Comparison of ENCODE assay signal across 7 mouse cellular contexts in genomic region chr11:59201216-59202002, GRCm38 (mm10). TPM values are rescaled to one million over a fixed set of nuclear protein-coding genes. Genes with fewer than 3 reads are reported as not detected.
DNase-seq lines count a peak whose midpoint lies in the region; ATAC-seq lines count a peak whose summit lies in the region.

No protein-coding gene starts in this region.

- no peak overlapping the region for H3K27ac ChIP-seq in neural tube, embryonic 11.5 days (ENCODE audit: low read depth, low read length)
- peak overlapping the region; percentile 81 for H3K27ac ChIP-seq in liver, embryonic 11.5 days (ENCODE audit: low read depth, low read length)
- peak overlapping the region; percentile 84 for H3K27ac ChIP-seq in stomach, embryonic 16.5 days (ENCODE audit: low read length)

- no peaks in the 10 kb centered on the region for H3K27me3 ChIP-seq in neural tube, embryonic 11.5 days (ENCODE audit: control insufficient read depth, insufficient read depth, low read length)
- no peaks in the 10 kb centered on the region for H3K27me3 ChIP-seq in liver, embryonic 11.5 days (replicated peaks; ENCODE audit: control insufficient read depth, insufficient read depth, low read length)
- H3K27me3 ChIP-seq in stomach, embryonic 16.5 days (ENCODE audit: control insufficient read depth, insufficient read depth, low read length): no peaks in the 10 kb centered on the region

- no peak for DNase-seq in neural tube, embryonic 11.5 days (ENCODE audit: low spot score)
- DNase-seq in neural tube, embryonic 10.5 days (ENCODE audit: extremely low spot score, low spot score): no peak
- DNase-seq in liver, embryonic 11.5 days (ENCODE audit: low spot score): no peak
- no peak for DNase-seq in layer of hippocampus, adult 8-10 months (ENCODE audit: low spot score in 2 of 2)
- no peak for DNase-seq in layer of hippocampus, postnatal 10 days (ENCODE audit: low spot score in 2 of 2)

- peak overlapping the region; percentile 82 for H3K4me3 ChIP-seq in neural tube, embryonic 11.5 days (ENCODE audit: low read depth, low read length)
- H3K4me3 ChIP-seq in liver, embryonic 11.5 days (ENCODE audit: low read depth, low read length): peak overlapping the region; percentile 83
- H3K4me3 ChIP-seq in stomach, embryonic 16.5 days (replicated peaks; ENCODE audit: low read length): peak overlapping the region; percentile 90

- peaks cover 2% of the 10 kb centered on the region; the same call in 1 of the 2 replicates for H3K36me3 ChIP-seq in neural tube, embryonic 11.5 days (ENCODE audit: control insufficient read depth, insufficient read depth, low read length)
- H3K36me3 ChIP-seq in liver, embryonic 11.5 days (ENCODE audit: control insufficient read depth, insufficient read depth, low read length): peaks cover 18% of the 10 kb centered on the region; the same call in 1 of the 2 replicates
- 0 out of 2 replicates have a peak, but pooled peaks cover 3% of the 10 kb centered on the region for H3K36me3 ChIP-seq in stomach, embryonic 16.5 days (ENCODE audit: control insufficient read depth, insufficient read depth, low read length)

- ATAC-seq in neural tube, embryonic 11.5 days (ENCODE audit: insufficient read depth, low FRiP score, low TSS enrichment): no peak
- peak; percentile 25 for ATAC-seq in erythroblast, adult 5-6 weeks (replicated peaks; ENCODE audit: low FRiP score, poor library complexity, severe bottlenecking)
- peak; percentile 5; the same call in 1 of the 2 replicates for ATAC-seq in liver, embryonic 11.5 days (replicated peaks; ENCODE audit: low FRiP score)
- no peak for ATAC-seq in stomach, embryonic 16.5 days (ENCODE audit: insufficient read depth, low FRiP score)

- H3K4me1 ChIP-seq in neural tube, embryonic 11.5 days (ENCODE audit: control insufficient read depth, insufficient read depth, low read length): peaks cover 12% of the 10 kb centered on the region
- H3K4me1 ChIP-seq in liver, embryonic 11.5 days (replicated peaks; ENCODE audit: control insufficient read depth, insufficient read depth, low read length): peaks cover 8% of the 10 kb centered on the region
- peaks cover 12% of the 10 kb centered on the region for H3K4me1 ChIP-seq in stomach, embryonic 16.5 days (ENCODE audit: control insufficient read depth, insufficient read depth, low read length)

- peak overlapping the region; percentile 73 for H3K9ac ChIP-seq in neural tube, embryonic 11.5 days (ENCODE audit: low read length)
- peak overlapping the region; percentile 80 for H3K9ac ChIP-seq in liver, embryonic 11.5 days (ENCODE audit: low read depth, low read length)
- H3K9ac ChIP-seq in stomach, embryonic 16.5 days (ENCODE audit: low read length): peak overlapping the region; percentile 91

- no peaks in the 10 kb centered on the region for H3K9me3 ChIP-seq in neural tube, embryonic 11.5 days (ENCODE audit: control insufficient read depth, low read length)
- no peaks in the 10 kb centered on the region for H3K9me3 ChIP-seq in liver, embryonic 11.5 days (ENCODE audit: control insufficient read depth, low read length)
- no peaks in the 10 kb centered on the region for H3K9me3 ChIP-seq in stomach, embryonic 16.5 days (replicated peaks; ENCODE audit: control insufficient read depth, low read length)

- WGBS in neural tube, embryonic 11.5 days: 36% methylated on average over 16 of the region's 16 CpGs
- WGBS in liver, embryonic 11.5 days: 21% methylated on average over 16 of the region's 16 CpGs
- WGBS in stomach, embryonic 16.5 days: 22% methylated on average over 16 of the region's 16 CpGs

- peak overlapping the region; percentile 77 for H3K4me2 ChIP-seq in neural tube, embryonic 11.5 days (ENCODE audit: low read depth)
- peak overlapping the region; percentile 91 for H3K4me2 ChIP-seq in liver, embryonic 11.5 days
- peak overlapping the region; percentile 84 for H3K4me2 ChIP-seq in stomach, embryonic 16.5 days (ENCODE audit: low read depth, low read length)

RNA-seq across cellular contexts. Expression of gene Mrpl55, which starts 0.9 kb away (rescaled TPM):
- 91.6 and 99.3 TPM in 2 replicates for polyA plus RNA-seq in neural tube, embryonic 11.5 days (2014; fragmentation: Nextera tagmentation; extraction: Ambion mirVana)
- 5.4 and 11.3 TPM in 2 replicates for total RNA-seq in erythroblast, adult 5-6 weeks (2015; ENCODE audit: low replicate concordance)
- total RNA-seq in erythroblast, adult 5-6 weeks (2017; ENCODE audit: low replicate concordance): 10.1 and 14.1 TPM in 2 replicates
- polyA plus RNA-seq in liver, embryonic 11.5 days (2014; fragmentation: Nextera tagmentation; extraction: Ambion mirVana): 104 and 106 TPM in 2 replicates
- 75.5 and 78.9 TPM in 2 replicates for polyA plus RNA-seq in stomach, embryonic 16.5 days (2015; fragmentation: Nextera tagmentation; extraction: Ambion mirVana)
- total RNA-seq in layer of hippocampus, adult 8-10 months (2022): 10 to 100 TPM; 31.2 to 40.8 (median 36.1) TPM
- 10 to 100 TPM; 39.6 to 40.9 TPM for total RNA-seq in layer of hippocampus, postnatal 10 days (2021)

RNA-seq across cellular contexts. Expression of gene 2310033P09Rik, which starts 6.7 kb away (rescaled TPM):
- polyA plus RNA-seq in neural tube, embryonic 11.5 days (2014; fragmentation: Nextera tagmentation; extraction: Ambion mirVana): 31.0 and 33.1 TPM in 2 replicates
- total RNA-seq in erythroblast, adult 5-6 weeks (2015; ENCODE audit: low replicate concordance): 0.77 and 6.9 TPM in 2 replicates
- 4.4 and 8.2 TPM in 2 replicates for total RNA-seq in erythroblast, adult 5-6 weeks (2017; ENCODE audit: low replicate concordance)
- polyA plus RNA-seq in liver, embryonic 11.5 days (2014; fragmentation: Nextera tagmentation; extraction: Ambion mirVana): 38.4 and 41.3 TPM in 2 replicates
- polyA plus RNA-seq in stomach, embryonic 16.5 days (2015; fragmentation: Nextera tagmentation; extraction: Ambion mirVana): 22.5 and 24.9 TPM in 2 replicates
- 10 to 100 TPM; 18.9 to 24.8 (median 22.0) TPM for total RNA-seq in layer of hippocampus, adult 8-10 months (2022)
- 10 to 100 TPM; 24.7 to 25.5 TPM for total RNA-seq in layer of hippocampus, postnatal 10 days (2021)

RNA-seq across cellular contexts. Expression of gene Guk1, which starts 9.4 kb away (rescaled TPM):
- 101 and 112 TPM in 2 replicates for polyA plus RNA-seq in neural tube, embryonic 11.5 days (2014; fragmentation: Nextera tagmentation; extraction: Ambion mirVana)
- 13.8 and 20.4 TPM in 2 replicates for total RNA-seq in erythroblast, adult 5-6 weeks (2015; ENCODE audit: low replicate concordance)
- total RNA-seq in erythroblast, adult 5-6 weeks (2017; ENCODE audit: low replicate concordance): 4.5 and 8.2 TPM in 2 replicates
- 131 and 134 TPM in 2 replicates for polyA plus RNA-seq in liver, embryonic 11.5 days (2014; fragmentation: Nextera tagmentation; extraction: Ambion mirVana)
- polyA plus RNA-seq in stomach, embryonic 16.5 days (2015; fragmentation: Nextera tagmentation; extraction: Ambion mirVana): 128 and 129 TPM in 2 replicates
- total RNA-seq in layer of hippocampus, adult 8-10 months (2022): 100 to 1,000 TPM; 135 to 149 (median 141) TPM
- 100 to 1,000 TPM; 123 to 125 TPM for total RNA-seq in layer of hippocampus, postnatal 10 days (2021)

RNA-seq across cellular contexts. Expression of gene Gjc2, which starts 18.4 kb away (rescaled TPM):
- polyA plus RNA-seq in neural tube, embryonic 11.5 days (2014; fragmentation: Nextera tagmentation; extraction: Ambion mirVana): 0.28 TPM in 1 of 2 replicates, not detected in the other
- total RNA-seq in erythroblast, adult 5-6 weeks (2015; ENCODE audit: low replicate concordance): not detected in 2 replicates
- not detected in 2 replicates for total RNA-seq in erythroblast, adult 5-6 weeks (2017; ENCODE audit: low replicate concordance)
- polyA plus RNA-seq in liver, embryonic 11.5 days (2014; fragmentation: Nextera tagmentation; extraction: Ambion mirVana): 0.07 TPM in 1 of 2 replicates, not detected in the other
- polyA plus RNA-seq in stomach, embryonic 16.5 days (2015; fragmentation: Nextera tagmentation; extraction: Ambion mirVana): 0.62 and 0.64 TPM in 2 replicates
- 10 to 100 TPM; 11.8 to 15.9 (median 12.5) TPM for total RNA-seq in layer of hippocampus, adult 8-10 months (2022)
- total RNA-seq in layer of hippocampus, postnatal 10 days (2021): 1 to 10 TPM; 1.8 to 2.8 TPM

RNA-seq across cellular contexts. Expression of gene Arf1, which starts 26.7 kb away (rescaled TPM):
- polyA plus RNA-seq in neural tube, embryonic 11.5 days (2014; fragmentation: Nextera tagmentation; extraction: Ambion mirVana): 656 and 670 TPM in 2 replicates
- total RNA-seq in erythroblast, adult 5-6 weeks (2015; ENCODE audit: low replicate concordance): 111 and 132 TPM in 2 replicates
- 93.9 and 107 TPM in 2 replicates for total RNA-seq in erythroblast, adult 5-6 weeks (2017; ENCODE audit: low replicate concordance)
- 505 and 548 TPM in 2 replicates for polyA plus RNA-seq in liver, embryonic 11.5 days (2014; fragmentation: Nextera tagmentation; extraction: Ambion mirVana)
- 717 and 769 TPM in 2 replicates for polyA plus RNA-seq in stomach, embryonic 16.5 days (2015; fragmentation: Nextera tagmentation; extraction: Ambion mirVana)
- 100 to 1,000 TPM; 479 to 502 (median 488) TPM for total RNA-seq in layer of hippocampus, adult 8-10 months (2022)
- total RNA-seq in layer of hippocampus, postnatal 10 days (2021): 100 to 1,000 TPM; 445 to 470 TPM

Comparison
In these comparisons a context has a peak if more than half of its experiments do, and no peak if none do; other contexts are left out.
1. ATAC-seq: peak in erythroblast, adult 5-6 weeks (single experiment) and liver, embryonic 11.5 days (single experiment); none in neural tube, embryonic 11.5 days (single experiment) and stomach, embryonic 16.5 days (single experiment).
2. RNA of gene Guk1, which starts 9.4 kb away (total RNA-seq): 135 to 149 TPM in layer of hippocampus, adult 8-10 months and 123 to 125 TPM in layer of hippocampus, postnatal 10 days; 4.5 to 20.4 TPM in erythroblast, adult 5-6 weeks; every median in the first group is over 4 times any median in the second.
3. Peak in every context shown above with its lines, with median percentiles within 50 percentile points of each other: H3K4me2 ChIP-seq, H3K4me3 ChIP-seq and H3K9ac ChIP-seq.